Mouse (Mus musculus): ENCODE results near the gene Cblc. TPM values are rescaled to one million over a fixed set of nuclear protein-coding genes. Genes with fewer than 3 reads are reported as not detected.

Cblc gene
- polyA plus RNA-seq, 1 experiment from 2014 or later = 44.4 TPM

GRCm38 (mm10) chr7:19768251-19768650 is 28.4 kb downstream of the Cblc start:
- 59% methylated on average over 14 of the region's 14 CpGs for WGBS
- no peak overlapping the region; the same call in 1 of the 2 replicates for H3K27ac ChIP-seq (replicated peaks)
- 0 out of 2 replicates have a peak, but pooled peaks cover 2% of the 10 kb centered on the region for H3K4me1 ChIP-seq (replicated peaks; ENCODE audit: control insufficient read depth, insufficient read depth)
- H3K4me2 ChIP-seq (replicated peaks; ENCODE audit: low read depth) = peak overlapping the region; percentile 87; the same call in 1 of the 2 replicates
- TF ChIP-seq CTCF (IDR thresholded peaks at IDR 0.05; ENCODE audit: low read depth) (no peak), EP300 (optimal IDR thresholded peaks at IDR 0.05) (no peak)
- ATAC-seq (ENCODE audit: low FRiP score, low TSS enrichment) = no peak
- H3K36me3 ChIP-seq (ENCODE audit: control insufficient read depth, insufficient read depth, low read length) = no peaks in the 10 kb centered on the region
- H3K27me3 ChIP-seq (ENCODE audit: control insufficient read depth, insufficient read depth, low read length) = no peaks in the 10 kb centered on the region
- peak overlapping the region; percentile 59; the same call in 1 of the 2 replicates for H3K4me3 ChIP-seq (ENCODE audit: low read depth, low read length)
- no peaks in the 10 kb centered on the region for H3K9me3 ChIP-seq (ENCODE audit: control insufficient read depth, low read length)
- DNase-seq (ENCODE audit: low spot score) = no peak
- H3K9ac ChIP-seq (ENCODE audit: low read length) = 0 out of 2 replicates have a peak overlapping the region, but pooled peaks have one; percentile 1

GRCm38 (mm10) chr7:19764581-19764980 is 32.0 kb downstream of the Cblc start:
- H3K27me3 ChIP-seq (ENCODE audit: control insufficient read depth, insufficient read depth, low read length) = no peaks in the 10 kb centered on the region
- H3K4me1 ChIP-seq (replicated peaks; ENCODE audit: control insufficient read depth, insufficient read depth) = 0 out of 2 replicates have a peak, but pooled peaks cover 2% of the 10 kb centered on the region
- no peak overlapping the region for H3K9ac ChIP-seq (ENCODE audit: low read length)
- no peaks in the 10 kb centered on the region for H3K9me3 ChIP-seq (ENCODE audit: control insufficient read depth, low read length)
- no peak overlapping the region for H3K4me2 ChIP-seq (replicated peaks; ENCODE audit: low read depth)
- no peak for ATAC-seq (ENCODE audit: low FRiP score, low TSS enrichment)
- no peak for DNase-seq (ENCODE audit: low spot score)
- no peak overlapping the region for H3K27ac ChIP-seq (replicated peaks)
- no peak for TF ChIP-seq EP300 (optimal IDR thresholded peaks at IDR 0.05)
- TF ChIP-seq CTCF (IDR thresholded peaks at IDR 0.05; ENCODE audit: low read depth) = no peak
- no peak overlapping the region for H3K4me3 ChIP-seq (ENCODE audit: low read depth, low read length)
- 0 out of 2 replicates have a peak, but pooled peaks cover 4% of the 10 kb centered on the region for H3K36me3 ChIP-seq (ENCODE audit: control insufficient read depth, insufficient read depth, low read length)
- 83% methylated on average over 8 of the region's 9 CpGs for WGBS

GRCm38 (mm10) chr7:19763829-19764477 is 32.7 kb downstream of the Cblc start:
- no peak overlapping the region for H3K27ac ChIP-seq (replicated peaks)
- ATAC-seq (ENCODE audit: low FRiP score, low TSS enrichment) (no peak), DNase-seq (ENCODE audit: low spot score) (no peak)
- no peak overlapping the region for H3K9ac ChIP-seq (ENCODE audit: low read length)
- 0 out of 2 replicates have a peak, but pooled peaks cover 2% of the 10 kb centered on the region for H3K4me1 ChIP-seq (replicated peaks; ENCODE audit: control insufficient read depth, insufficient read depth)
- H3K36me3 ChIP-seq (ENCODE audit: control insufficient read depth, insufficient read depth, low read length) = 0 out of 2 replicates have a peak, but pooled peaks cover 4% of the 10 kb centered on the region
- WGBS = 57% methylated on average over 13 of the region's 13 CpGs
- no peaks in the 10 kb centered on the region for H3K9me3 ChIP-seq (ENCODE audit: control insufficient read depth, low read length)
- H3K27me3 ChIP-seq (ENCODE audit: control insufficient read depth, insufficient read depth, low read length) = no peaks in the 10 kb centered on the region
- no peak overlapping the region for H3K4me2 ChIP-seq (replicated peaks; ENCODE audit: low read depth)
- TF ChIP-seq EP300 (optimal IDR thresholded peaks at IDR 0.05) (no peak), CTCF (IDR thresholded peaks at IDR 0.05; ENCODE audit: low read depth) (no peak)
- no peak overlapping the region for H3K4me3 ChIP-seq (ENCODE audit: low read depth, low read length)

GRCm38 (mm10) chr7:19762283-19762682 is 34.3 kb downstream of the Cblc start:
- no peak for ATAC-seq (ENCODE audit: low FRiP score, low TSS enrichment)
- no peaks in the 10 kb centered on the region for H3K9me3 ChIP-seq (ENCODE audit: control insufficient read depth, low read length)
- no peak for TF ChIP-seq CTCF (IDR thresholded peaks at IDR 0.05; ENCODE audit: low read depth)
- H3K4me1 ChIP-seq (replicated peaks; ENCODE audit: control insufficient read depth, insufficient read depth) = no peaks in the 10 kb centered on the region
- no peaks in the 10 kb centered on the region for H3K27me3 ChIP-seq (ENCODE audit: control insufficient read depth, insufficient read depth, low read length)
- H3K36me3 ChIP-seq (ENCODE audit: control insufficient read depth, insufficient read depth, low read length) = peaks cover 8% of the 10 kb centered on the region; the same call in 1 of the 2 replicates
- no peak overlapping the region for H3K27ac ChIP-seq (replicated peaks)
- no peak for DNase-seq (ENCODE audit: low spot score)
- H3K4me2 ChIP-seq (replicated peaks; ENCODE audit: low read depth) = no peak overlapping the region
- no peak overlapping the region; the same call in 1 of the 2 replicates for H3K9ac ChIP-seq (ENCODE audit: low read length)
- H3K4me3 ChIP-seq (ENCODE audit: low read depth, low read length) = no peak overlapping the region
- 61% methylated on average over 11 of the region's 11 CpGs for WGBS

GRCm38 (mm10) chr7:19760021-19760420 is 36.6 kb downstream of the Cblc start:
- peaks cover 8% of the 10 kb centered on the region; the same call in 1 of the 2 replicates for H3K36me3 ChIP-seq (ENCODE audit: control insufficient read depth, insufficient read depth, low read length)
- TF ChIP-seq CTCF (IDR thresholded peaks at IDR 0.05; ENCODE audit: low read depth) (no peak), EP300 (optimal IDR thresholded peaks at IDR 0.05) (no peak)
- ATAC-seq (ENCODE audit: low FRiP score, low TSS enrichment) = no peak

GRCm38 (mm10) chr7:19758623-19759022 is 38.0 kb downstream of the Cblc start:
- no peak overlapping the region for H3K9ac ChIP-seq (ENCODE audit: low read length)
- DNase-seq (ENCODE audit: low spot score) (no peak), ATAC-seq (ENCODE audit: low FRiP score, low TSS enrichment) (no peak)
- H3K27ac ChIP-seq (replicated peaks) = no peak overlapping the region
- no peaks in the 10 kb centered on the region for H3K4me1 ChIP-seq (replicated peaks; ENCODE audit: control insufficient read depth, insufficient read depth)
- H3K36me3 ChIP-seq (ENCODE audit: control insufficient read depth, insufficient read depth, low read length) = peaks cover 8% of the 10 kb centered on the region; the same call in 1 of the 2 replicates
- H3K9me3 ChIP-seq (ENCODE audit: control insufficient read depth, low read length) = no peaks in the 10 kb centered on the region
- H3K4me3 ChIP-seq (ENCODE audit: low read depth, low read length) = no peak overlapping the region
- H3K27me3 ChIP-seq (ENCODE audit: control insufficient read depth, insufficient read depth, low read length) = no peaks in the 10 kb centered on the region
- TF ChIP-seq EP300 (optimal IDR thresholded peaks at IDR 0.05) (no peak), CTCF (IDR thresholded peaks at IDR 0.05; ENCODE audit: low read depth) (no peak)
- no peak overlapping the region for H3K4me2 ChIP-seq (replicated peaks; ENCODE audit: low read depth)
- WGBS = 88% methylated on average over 13 of the region's 13 CpGs

More at GRCm38 (mm10) chr7:19760021-19760420, 36.6 kb downstream of the Cblc start:
- WGBS = 78% methylated on average over 13 of the region's 13 CpGs
- Histone ChIP-seq H3K9ac (ENCODE audit: low read length) (no peak overlapping the region), H3K9me3 (ENCODE audit: control insufficient read depth, low read length) (no peaks in the 10 kb centered on the region), H3K4me1 (replicated peaks; ENCODE audit: control insufficient read depth, insufficient read depth) (no peaks in the 10 kb centered on the region), H3K4me2 (replicated peaks; ENCODE audit: low read depth) (no peak overlapping the region), H3K27me3 (ENCODE audit: control insufficient read depth, insufficient read depth, low read length) (no peaks in the 10 kb centered on the region), H3K4me3 (ENCODE audit: low read depth, low read length) (no peak overlapping the region), H3K27ac (replicated peaks) (no peak overlapping the region)
- no peak for DNase-seq (ENCODE audit: low spot score)

Measured in stomach, postnatal 0 days (tissue).